Mouse (Mus musculus) hindbrain, embryonic 15.5 days (tissue): ENCODE measurements around the gene Tnfrsf22. TPM values are rescaled to one million over a fixed set of nuclear protein-coding genes. Genes with fewer than 3 reads are reported as not detected.

Experiments used
- ATAC-seq: fragments of 200-750 bp; cut with Nextera tagmentation; 2 replicates; pipeline ENCODE4 v1.8.0; 2017; ENCODE audit warnings: low read depth, moderate number of reproducible peaks, moderate TSS enrichment; ENCODE audit not compliant: low FRiP score
- H3K27ac ChIP-seq: fragments of 300-500 bp; sonication (generic); replicated peaks from 2 replicates; pipeline ENCODE4 v1.5.1; 2015; ENCODE audit warnings: mild to moderate bottlenecking, inconsistent platforms
- H3K27me3 ChIP-seq: fragments of 300-500 bp; sonication (generic); 2 replicates; pipeline ENCODE4 v1.6.1; 2015; ENCODE audit warnings: control low read depth, inconsistent platforms
- H3K36me3 ChIP-seq: fragments of 300-500 bp; sonication (generic); 2 replicates; pipeline ENCODE4 v1.6.1; 2015; ENCODE audit warnings: control low read depth, inconsistent platforms
- H3K4me1 ChIP-seq: fragments of 300-500 bp; sonication (generic); replicated peaks from 2 replicates; pipeline ENCODE4 v1.6.1; 2015; ENCODE audit warnings: control low read depth, inconsistent platforms
- H3K4me2 ChIP-seq: fragments of 300-500 bp; sonication (generic); 2 replicates; pipeline ENCODE4 v1.6.1; 2015; ENCODE audit warnings: moderate library complexity, mild to moderate bottlenecking, inconsistent platforms
- H3K4me3 ChIP-seq: fragments of 300-500 bp; sonication (generic); 2 replicates; pipeline ENCODE4 v1.5.1; 2015; ENCODE audit warnings: mild to moderate bottlenecking, inconsistent platforms
- H3K9ac ChIP-seq: fragments of 300-500 bp; sonication (generic); 2 replicates; pipeline ENCODE4 v1.6.1; 2015; ENCODE audit warnings: inconsistent platforms
- H3K9me3 ChIP-seq: fragments of 300-500 bp; sonication (generic); 2 replicates; pipeline ENCODE4 v1.6.1; 2016; ENCODE audit warnings: control low read depth, inconsistent platforms
- WGBS: fragments of 180-500 bp; shearing (Covaris S2); methylation state at CpG from one replicate; pipeline ENCODE4 v1.1.7; 2015; 5-methylcytosine and 5-hydroxymethylcytosine counted together
- polyA plus RNA-seq: library from polyadenylated mRNA; unstranded; fragments of >200 nt; fragmentation: Nextera tagmentation; extraction: Ambion mirVana; gene quantifications from 2 replicates; pipeline ENCODE4 v1.2.1, GENCODE M21; 2015

Tnfrsf22 gene
- polyA plus RNA-seq, 1 experiment from 2014 or later = 5.1 TPM

GRCm38 (mm10) chr7:143628540-143628939 is 20.9 kb downstream of the Tnfrsf22 start, which contains the start of gene Tnfrsf26:
Tnfrsf26 (minus strand) TSS chr7:143628722.
- no peak for ATAC-seq
- 100% methylated on average over 1 of the region's 1 CpGs for WGBS

GRCm38 (mm10) chr7:143627555-143628286 is 21.7 kb downstream of the Tnfrsf22 start:
- no peaks in the 10 kb centered on the region for H3K4me1 ChIP-seq

More at GRCm38 (mm10) chr7:143628540-143628939, 20.9 kb downstream of the Tnfrsf22 start, which contains the start of gene Tnfrsf26:
- H3K4me1 ChIP-seq = no peaks in the 10 kb centered on the region
- H3K9ac ChIP-seq = no peak within 1 kb of the TSS
- H3K9me3 ChIP-seq = 0 out of 2 replicates have a peak, but pooled peaks cover 4% of the 10 kb centered on the region
- H3K27me3 ChIP-seq = no peaks in the 10 kb centered on the region
- H3K36me3 ChIP-seq = no peaks in the 10 kb centered on the region
- no peak within 1 kb of the TSS for H3K27ac ChIP-seq
- no peak within 1 kb of the TSS for H3K4me3 ChIP-seq
- H3K4me2 ChIP-seq = no peak within 1 kb of the TSS

GRCm38 (mm10) chr7:143626178-143626577 is 23.3 kb downstream of the Tnfrsf22 start:
- Histone ChIP-seq H3K4me3 (no peak overlapping the region), H3K9ac (no peak overlapping the region), H3K9me3 (no peaks in the 10 kb centered on the region), H3K27me3 (no peaks in the 10 kb centered on the region), H3K36me3 (no peaks in the 10 kb centered on the region), H3K4me1 (no peaks in the 10 kb centered on the region), H3K4me2 (no peak overlapping the region), H3K27ac (no peak overlapping the region)
- WGBS = 79% methylated on average over 2 of the region's 2 CpGs
- no peak for ATAC-seq

More at GRCm38 (mm10) chr7:143627555-143628286, 21.7 kb downstream of the Tnfrsf22 start:
- no peak overlapping the region for H3K9ac ChIP-seq
- no peak for ATAC-seq
- no peaks in the 10 kb centered on the region for H3K36me3 ChIP-seq
- H3K9me3 ChIP-seq = no peaks in the 10 kb centered on the region
- H3K4me2 ChIP-seq = no peak overlapping the region
- H3K27ac ChIP-seq = no peak overlapping the region
- H3K4me3 ChIP-seq = no peak overlapping the region
- WGBS = 68% methylated on average over 10 of the region's 10 CpGs
- no peaks in the 10 kb centered on the region for H3K27me3 ChIP-seq

GRCm38 (mm10) chr7:143625151-143625550 is 24.3 kb downstream of the Tnfrsf22 start:
- 75% methylated on average over 5 of the region's 5 CpGs for WGBS
- ATAC-seq = no peak

GRCm38 (mm10) chr7:143624561-143624960 is 24.9 kb downstream of the Tnfrsf22 start:
- Histone ChIP-seq H3K36me3 (no peaks in the 10 kb centered on the region), H3K4me1 (no peaks in the 10 kb centered on the region), H3K27ac (no peak overlapping the region), H3K9me3 (no peaks in the 10 kb centered on the region), H3K4me3 (no peak overlapping the region), H3K27me3 (no peaks in the 10 kb centered on the region), H3K9ac (no peak overlapping the region), H3K4me2 (no peak overlapping the region)
- ATAC-seq = no peak
- 85% methylated on average over 3 of the region's 3 CpGs for WGBS

More at GRCm38 (mm10) chr7:143625151-143625550, 24.3 kb downstream of the Tnfrsf22 start:
- no peak overlapping the region for H3K27ac ChIP-seq
- H3K9ac ChIP-seq = no peak overlapping the region
- H3K4me2 ChIP-seq = no peak overlapping the region
- no peak overlapping the region for H3K4me3 ChIP-seq
- no peaks in the 10 kb centered on the region for H3K36me3 ChIP-seq
- no peaks in the 10 kb centered on the region for H3K9me3 ChIP-seq
- no peaks in the 10 kb centered on the region for H3K27me3 ChIP-seq
- H3K4me1 ChIP-seq = no peaks in the 10 kb centered on the region

- no peak overlapping the region for H3K4me2 ChIP-seq
- no peak overlapping the region for H3K27ac ChIP-seq
- H3K36me3 ChIP-seq = no peaks in the 10 kb centered on the region
- H3K27me3 ChIP-seq = no peaks in the 10 kb centered on the region
- H3K4me3 ChIP-seq = no peak overlapping the region
- 55% methylated on average over 1 of the region's 1 CpGs for WGBS
- no peaks in the 10 kb centered on the region for H3K4me1 ChIP-seq
- ATAC-seq = no peak
- no peaks in the 10 kb centered on the region for H3K9me3 ChIP-seq
- no peak overlapping the region for H3K9ac ChIP-seq
Observed at GRCm38 (mm10) chr7:143620951-143621350, 28.5 kb downstream of the Tnfrsf22 start.

- ATAC-seq = no peak
- Histone ChIP-seq H3K27me3 (no peaks in the 10 kb centered on the region), H3K4me2 (no peak overlapping the region), H3K9me3 (no peaks in the 10 kb centered on the region), H3K4me3 (no peak overlapping the region), H3K9ac (no peak overlapping the region), H3K4me1 (no peaks in the 10 kb centered on the region), H3K27ac (no peak overlapping the region), H3K36me3 (no peaks in the 10 kb centered on the region)
- WGBS = 68% methylated on average over 9 of the region's 9 CpGs
Observed at GRCm38 (mm10) chr7:143614404-143615135, 34.9 kb downstream of the Tnfrsf22 start.

- Histone ChIP-seq H3K9ac (no peak overlapping the region), H3K27me3 (no peaks in the 10 kb centered on the region), H3K36me3 (no peaks in the 10 kb centered on the region), H3K4me2 (no peak overlapping the region), H3K4me3 (no peak overlapping the region), H3K27ac (no peak overlapping the region), H3K4me1 (no peaks in the 10 kb centered on the region), H3K9me3 (no peaks in the 10 kb centered on the region)
- 62% methylated on average over 3 of the region's 3 CpGs for WGBS
- ATAC-seq = no peak
Observed at GRCm38 (mm10) chr7:143612215-143612614, 37.2 kb downstream of the Tnfrsf22 start.

GRCm38 (mm10) chr7:143605321-143605720 is 44.1 kb downstream of the Tnfrsf22 start:
- WGBS = 86% methylated on average over 3 of the region's 3 CpGs
- H3K9ac ChIP-seq = no peak overlapping the region
- peaks cover 4% of the 10 kb centered on the region; the same call in 1 of the 2 replicates for H3K4me1 ChIP-seq
- no peak overlapping the region for H3K4me3 ChIP-seq
- H3K36me3 ChIP-seq = no peaks in the 10 kb centered on the region
- H3K9me3 ChIP-seq = no peaks in the 10 kb centered on the region
- no peak overlapping the region for H3K27ac ChIP-seq
- H3K4me2 ChIP-seq = no peak overlapping the region
- ATAC-seq = no peak
- H3K27me3 ChIP-seq = no peaks in the 10 kb centered on the region

GRCm38 (mm10) chr7:143604889-143605288 is 44.6 kb downstream of the Tnfrsf22 start:
- WGBS = 83% methylated on average over 2 of the region's 2 CpGs
- Histone ChIP-seq H3K4me1 (peaks cover 5% of the 10 kb centered on the region; the same call in 1 of the 2 replicates), H3K27ac (no peak overlapping the region), H3K4me3 (no peak overlapping the region), H3K9me3 (no peaks in the 10 kb centered on the region), H3K9ac (no peak overlapping the region), H3K27me3 (no peaks in the 10 kb centered on the region), H3K36me3 (no peaks in the 10 kb centered on the region), H3K4me2 (no peak overlapping the region)
- ATAC-seq = no peak

- H3K9me3 ChIP-seq = no peaks in the 10 kb centered on the region
- ATAC-seq = no peak
- H3K9ac ChIP-seq = no peak overlapping the region
- H3K27me3 ChIP-seq = no peaks in the 10 kb centered on the region
- no peak overlapping the region for H3K27ac ChIP-seq
- H3K4me2 ChIP-seq = no peak overlapping the region
- peaks cover 20% of the 10 kb centered on the region for H3K4me1 ChIP-seq
- no peak overlapping the region for H3K4me3 ChIP-seq
- H3K36me3 ChIP-seq = no peaks in the 10 kb centered on the region
- WGBS = 76% methylated on average over 2 of the region's 2 CpGs
Observed at GRCm38 (mm10) chr7:143601705-143602104, 47.8 kb downstream of the Tnfrsf22 start.

GRCm38 (mm10) chr7:143600231-143600740 is 49.2 kb downstream of the Tnfrsf22 start:
- no peaks in the 10 kb centered on the region for H3K36me3 ChIP-seq
- peak overlapping the region; percentile 69 for H3K4me3 ChIP-seq
- 9% methylated on average over 15 of the region's 15 CpGs for WGBS
- peak overlapping the region; percentile 86 for H3K4me2 ChIP-seq
- H3K4me1 ChIP-seq = peaks cover 24% of the 10 kb centered on the region
- peak overlapping the region; percentile 74 for H3K27ac ChIP-seq
- H3K27me3 ChIP-seq = no peaks in the 10 kb centered on the region
- H3K9ac ChIP-seq = peak overlapping the region; percentile 83
- ATAC-seq = no peak; the same call in 1 of the 2 replicates
- H3K9me3 ChIP-seq = no peaks in the 10 kb centered on the region
